Mouse (Mus musculus): Measurements from ENCODE around the gene Sdr42e1.

- TF ChIP-seq MAX (IDR thresholded peaks at IDR 0.05) (no peak), CTCF (IDR thresholded peaks at IDR 0.05; ENCODE audit: control insufficient read depth, insufficient read depth, insufficient read length) (no peak), CEBPB (IDR thresholded peaks at IDR 0.05; ENCODE audit: low read depth) (no peak), MYOG (IDR thresholded peaks at IDR 0.05; ENCODE audit: control insufficient read depth, extremely low read depth, insufficient read length) (no peak), USF1 (IDR thresholded peaks at IDR 0.05; ENCODE audit: low read depth) (no peak)
These were observed 18.6 kb upstream of the Sdr42e1 start for GRCm38 (mm10) chr8:117692131-117692530.

Data from C2C12 (cell line).